Mouse (Mus musculus) spleen, adult 10 weeks (tissue): ENCODE results near the gene Vmn2r95. TPM values are rescaled to one million over a fixed set of nuclear protein-coding genes. Genes with fewer than 3 reads are reported as not detected.

ENCODE experiments used
- polyA plus RNA-seq: library from polyadenylated mRNA; stranded (reverse); fragments of 350-450 nt; fragmentation: Illumina TruSeq; extraction: RNeasy Lipid Tissue Mini Kit (QIAGEN cat#74804); gene quantifications from one replicate; pipeline ENCODE4 v1.2.3, GENCODE M21; 2015; ENCODE audit warnings: low replicate concordance; ENCODE audit not compliant: insufficient read depth

The Vmn2r95 gene
- not detected for polyA plus RNA-seq

DNA sequence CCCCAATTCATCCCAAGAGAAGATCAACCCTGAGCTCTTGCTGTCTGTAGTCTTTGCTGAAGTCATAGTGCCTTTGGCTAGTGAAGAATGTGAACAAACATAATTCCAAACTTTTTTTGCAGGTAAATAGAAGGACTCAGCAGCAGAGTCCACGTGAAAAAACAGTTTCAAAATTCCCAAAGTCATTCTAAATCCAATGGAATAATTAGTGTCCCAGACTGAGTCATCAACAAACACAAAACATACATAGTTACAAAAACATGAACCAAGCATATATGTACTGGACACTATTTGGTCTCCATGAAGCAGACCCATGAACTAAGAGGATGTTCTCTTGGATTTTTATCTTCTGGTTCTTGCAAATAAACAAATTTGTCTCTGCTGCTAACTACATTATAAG, at the start of gene Vmn2r95:
TSS of gene Vmn2r95 (plus strand) at position 301 of the 400 bp plus-strand sequence.

Other genes with a start within 250 kb of the Vmn2r95 start
- gene Vmn2r94, start 146.3 kb upstream of the Vmn2r95 start, polyA plus RNA-seq = not detected
- not detected for gene Vmn2r93, start 126.0 kb upstream of the Vmn2r95 start, polyA plus RNA-seq
- 1.2 TPM for gene Vmn2r96, start 149.1 kb downstream of the Vmn2r95 start, polyA plus RNA-seq